Mouse (Mus musculus): ENCODE measurements around the gene Gpc3.

DNA sequence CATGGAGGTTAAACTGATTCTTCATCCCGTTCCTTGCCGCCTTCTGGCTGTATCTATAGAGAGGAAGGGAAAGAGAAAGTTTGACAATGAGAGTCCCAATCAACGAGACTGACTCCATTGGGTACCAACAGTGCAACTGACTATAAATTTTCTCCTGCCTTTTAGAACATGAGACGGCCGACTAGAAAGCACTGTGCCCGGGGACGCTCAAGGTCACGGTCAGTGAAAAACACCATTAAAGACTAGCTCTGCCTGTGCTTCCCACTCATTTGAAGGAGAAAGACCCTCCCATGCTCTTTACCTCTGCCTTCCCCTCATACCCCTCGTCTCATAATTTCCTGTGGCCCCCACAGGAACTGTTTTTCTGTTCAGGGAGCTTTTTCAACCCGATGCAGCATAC is 248.0 kb downstream of the Gpc3 start:
- TF ChIP-seq CTCF (IDR thresholded peaks at IDR 0.05; ENCODE audit: borderline replicate concordance, control insufficient read depth, extremely low read depth, insufficient read depth, low read length, poor library complexity) (no peak), POLR2A (IDR thresholded peaks at IDR 0.05; ENCODE audit: control insufficient read depth, extremely low read depth, insufficient read depth, low read length, poor library complexity) (no peak)
